Mouse (Mus musculus): ENCODE results near the gene Adh1. TPM values are rescaled to one million over a fixed set of nuclear protein-coding genes. Genes with fewer than 3 reads are reported as not detected.

The Adh1 gene
- total RNA-seq, 4 experiments from 2014 or later = 318 to 7,826 (median 4,098) TPM

DNA sequence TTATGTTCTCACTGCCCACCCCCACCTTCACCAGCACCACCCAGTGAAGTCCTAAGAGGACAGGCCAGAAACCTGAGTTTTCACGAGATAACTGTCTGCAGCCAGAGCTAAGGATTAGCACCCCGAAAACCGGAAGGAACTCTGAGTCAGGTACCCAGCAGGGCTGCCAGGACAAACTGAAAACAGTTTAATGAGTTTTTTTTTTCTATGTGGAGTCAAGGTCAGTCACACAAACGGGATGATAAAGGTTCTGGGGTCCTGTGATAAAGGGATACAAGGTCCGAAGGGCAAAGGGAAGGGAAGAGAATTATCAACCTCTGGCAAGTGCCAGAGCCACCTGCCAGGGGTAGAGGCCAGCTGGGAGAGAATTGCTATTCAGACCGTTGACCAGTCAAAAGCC, 19.4 kb upstream of the Adh1 start:
- no peak for DNase-seq

DNA sequence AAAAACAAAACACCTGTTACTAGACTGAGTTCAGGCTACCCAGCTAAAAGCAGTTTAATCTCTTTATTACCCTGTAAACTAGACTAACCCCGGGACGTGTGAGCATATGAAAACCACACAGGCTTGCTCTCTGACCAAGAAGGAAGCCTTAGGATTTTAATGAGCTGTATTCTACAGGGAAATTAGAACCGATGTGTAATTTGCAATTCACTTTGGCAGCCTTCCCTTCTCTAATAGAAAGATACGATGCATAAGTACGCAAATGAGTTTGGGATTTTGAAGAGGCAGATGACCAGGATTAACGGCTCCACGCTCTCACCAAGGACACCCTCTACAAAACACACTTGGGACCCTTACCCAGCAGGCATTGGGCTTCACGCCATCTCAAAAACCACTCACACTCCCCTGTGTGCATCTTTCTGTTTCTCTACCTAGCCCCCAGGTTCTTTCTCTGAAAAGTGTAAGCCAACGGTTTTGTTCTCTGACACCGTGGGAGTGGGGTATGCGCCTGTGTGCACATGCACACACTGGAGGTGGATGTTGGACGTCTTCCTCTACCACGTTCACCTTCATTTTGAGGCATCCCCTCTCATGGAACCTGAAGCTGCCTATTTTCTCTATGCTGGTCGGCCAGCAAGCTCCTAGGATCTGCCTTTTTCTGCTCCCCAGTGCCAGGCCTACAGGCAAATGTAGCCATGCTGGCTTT, 18.6 kb upstream of the Adh1 start:
- DNase-seq = no peak

DNA sequence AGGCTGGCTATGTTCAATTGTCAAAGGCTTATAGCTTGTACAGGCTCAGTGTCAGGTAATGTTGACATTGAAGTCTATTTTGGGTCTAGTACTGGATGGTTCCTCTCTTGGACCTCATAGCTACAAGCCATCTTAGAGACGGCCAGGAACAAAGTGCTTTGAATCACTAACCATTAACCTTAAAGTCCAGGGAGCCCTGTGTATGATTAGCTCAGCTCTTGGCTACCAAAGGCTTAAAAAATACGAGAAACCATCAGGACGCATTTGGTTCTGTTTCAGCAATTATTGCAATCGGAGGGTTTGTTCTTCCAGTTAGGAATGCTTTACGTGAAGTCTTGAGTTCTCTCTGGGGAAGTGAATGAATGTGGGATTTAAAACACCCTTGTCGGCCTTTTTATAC, 17.9 kb upstream of the Adh1 start:
- DNase-seq = no peak

DNA sequence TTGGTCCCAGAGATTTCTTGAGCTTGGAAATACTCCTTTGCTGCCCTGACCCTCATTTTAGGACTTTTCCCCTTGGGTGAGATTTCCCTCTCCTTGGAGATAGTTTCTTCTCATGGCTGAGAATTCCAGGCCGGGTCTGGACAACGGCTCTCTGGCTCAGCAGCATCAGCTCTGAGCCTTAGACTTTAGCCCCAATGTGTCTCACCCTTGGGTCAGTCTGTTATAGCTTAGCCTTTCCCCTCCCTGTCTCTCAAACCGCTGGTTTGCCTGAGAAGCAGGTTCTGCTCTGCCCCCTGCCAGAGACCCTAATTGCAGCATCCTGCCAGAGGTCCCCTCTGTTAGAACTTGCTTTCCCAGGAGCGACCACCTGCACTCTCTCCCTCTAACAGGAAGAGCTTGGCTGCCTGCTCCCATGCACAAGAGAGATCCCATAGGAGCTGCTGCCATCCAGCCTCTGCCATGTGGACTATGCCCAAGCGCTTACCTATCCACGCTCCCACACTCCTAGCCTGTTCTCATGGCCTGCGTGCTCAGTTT, 16.4 kb upstream of the Adh1 start:
- no peak for DNase-seq

DNA sequence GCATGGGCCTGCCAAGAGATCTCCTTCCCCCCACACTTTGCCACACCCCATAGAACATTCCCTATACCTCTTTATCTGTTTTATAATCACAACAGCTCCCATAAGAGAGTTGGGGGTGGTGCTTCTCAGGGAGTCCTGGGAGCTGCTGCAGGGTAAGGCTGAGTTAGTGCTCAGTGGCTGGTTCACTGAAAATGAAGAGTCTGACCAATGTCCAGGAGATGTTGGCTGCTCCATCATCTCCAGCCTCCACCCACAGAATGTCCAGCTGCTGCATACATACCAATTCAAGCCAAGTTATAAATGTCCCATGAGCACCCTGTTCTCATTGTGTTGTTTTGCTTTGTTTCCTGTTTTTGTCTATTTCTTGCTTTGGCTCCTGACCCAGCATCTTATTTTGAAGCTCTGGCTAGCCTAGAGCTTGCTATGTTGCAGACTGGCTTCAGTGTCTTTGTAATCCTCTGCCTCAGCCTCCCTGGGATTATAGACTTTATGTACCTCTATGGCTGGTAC, 14.2 kb upstream of the Adh1 start:
- no peak for DNase-seq

DNA sequence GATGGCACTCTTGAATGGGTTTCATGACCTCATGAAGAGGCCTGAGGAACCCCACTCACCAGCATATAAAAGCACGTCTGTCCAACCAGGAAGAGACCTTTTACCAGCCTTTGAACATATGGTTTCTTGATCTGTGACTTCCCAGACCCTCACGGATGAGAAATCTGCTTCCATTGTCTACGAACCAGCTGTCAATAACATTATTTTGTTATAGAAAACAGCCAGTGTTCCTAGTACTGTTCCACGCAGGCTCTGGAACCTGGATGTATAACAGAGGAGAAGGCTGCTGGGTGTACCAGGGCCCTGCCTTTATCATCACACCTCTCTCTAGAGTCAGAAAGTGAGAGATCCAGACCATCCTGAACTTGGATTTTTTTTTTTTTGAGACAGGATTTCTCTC, 13.6 kb upstream of the Adh1 start:
- DNase-seq = no peak

DNA sequence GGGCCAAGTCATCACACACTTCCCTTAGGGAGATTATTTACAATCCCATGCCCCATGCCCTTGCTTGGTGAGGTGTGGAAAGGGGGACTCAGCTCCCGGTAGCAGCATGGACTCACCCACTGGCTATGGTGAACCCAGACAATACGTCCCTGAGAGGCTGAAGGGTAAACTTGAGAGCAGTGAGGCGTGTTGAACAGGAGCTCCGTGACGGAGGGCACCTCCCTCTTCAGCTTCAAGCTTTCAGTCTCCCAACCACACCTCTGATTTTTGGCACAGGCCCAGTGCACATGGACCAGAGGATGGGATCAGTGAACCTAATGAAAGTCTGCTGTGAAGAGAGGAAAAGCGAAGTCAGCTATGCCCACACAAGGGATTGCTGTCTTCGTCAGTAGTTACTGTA, 12.8 kb upstream of the Adh1 start:
- DNase-seq = no peak

DNA sequence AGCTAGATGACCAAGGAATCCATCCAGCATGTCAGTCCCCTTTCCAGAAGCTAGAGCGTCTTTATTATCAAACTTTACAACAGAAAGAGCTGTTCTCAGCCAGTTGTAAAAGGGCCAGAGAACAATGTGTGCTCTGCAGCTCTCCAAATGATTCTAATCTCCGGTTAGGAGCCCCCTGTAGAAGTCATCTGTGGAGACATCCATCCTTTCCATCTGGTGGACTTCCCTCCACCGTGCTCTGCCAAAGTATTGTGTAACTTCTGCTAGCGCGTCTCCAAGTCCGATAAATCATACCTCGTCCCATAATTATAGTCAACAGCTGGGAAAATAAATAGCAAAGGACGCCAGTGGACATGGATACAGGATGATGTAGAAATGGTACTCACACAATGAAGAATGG, 12.0 kb upstream of the Adh1 start:
- no peak for DNase-seq

DNA sequence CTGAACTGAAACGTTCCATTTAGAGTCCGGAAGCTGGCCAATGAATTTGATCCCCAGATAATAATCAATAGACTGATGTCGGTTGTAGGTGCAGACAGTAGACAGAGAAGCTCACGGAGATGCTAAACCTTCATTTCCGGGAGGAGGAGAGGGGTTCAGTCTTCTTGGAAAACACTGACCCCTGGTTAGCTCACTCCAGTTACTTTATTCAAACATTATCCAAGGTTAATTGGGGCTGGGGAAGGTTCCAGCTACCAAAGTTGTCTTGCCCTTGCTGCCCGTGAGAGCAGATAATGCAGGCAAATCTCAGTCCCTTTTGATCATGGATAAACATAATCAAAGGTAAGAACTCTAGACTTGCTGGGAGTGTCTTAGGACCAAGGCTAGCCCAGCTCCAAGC, 9.6 kb upstream of the Adh1 start:
- no peak for DNase-seq

DNA sequence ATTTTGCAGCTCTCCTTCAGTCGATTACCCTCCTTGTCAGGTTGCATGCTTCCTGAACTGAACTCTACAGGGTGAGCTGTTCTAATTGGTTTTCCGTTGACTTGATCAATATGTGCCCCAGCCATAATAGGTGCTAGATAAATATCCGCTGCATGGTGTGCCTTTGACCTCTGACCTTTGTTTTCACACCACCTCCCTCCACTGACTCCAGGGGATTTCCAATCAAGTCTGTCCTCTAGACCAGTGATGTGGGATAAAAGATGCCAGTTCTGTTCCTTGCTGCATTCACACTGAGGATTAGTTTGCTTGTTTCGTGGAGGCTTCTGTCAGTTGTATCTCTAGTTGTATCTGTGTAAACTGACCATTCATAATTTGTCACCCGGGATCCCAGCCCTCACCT, 6.6 kb upstream of the Adh1 start:
- no peak for DNase-seq

DNA sequence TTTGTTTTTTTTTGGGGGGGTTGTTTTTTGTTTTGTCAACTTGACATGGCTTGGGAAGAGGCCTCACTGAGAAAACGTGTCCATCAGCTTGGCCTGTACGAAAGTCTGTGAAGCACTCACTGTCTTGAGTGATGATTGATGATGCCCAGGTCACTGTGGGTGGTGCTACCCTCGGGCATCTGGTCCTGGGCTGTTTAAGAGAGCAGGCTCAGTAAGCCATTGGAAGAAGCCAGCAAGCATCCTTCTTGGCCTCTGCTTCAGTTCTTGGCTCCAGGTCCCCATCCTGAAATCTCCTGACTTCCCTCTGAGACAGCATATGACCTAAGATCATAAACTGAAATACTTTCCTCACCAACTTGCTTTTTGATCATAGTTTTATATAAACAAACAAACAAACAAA, 5.4 kb upstream of the Adh1 start:
- DNase-seq = no peak

DNA sequence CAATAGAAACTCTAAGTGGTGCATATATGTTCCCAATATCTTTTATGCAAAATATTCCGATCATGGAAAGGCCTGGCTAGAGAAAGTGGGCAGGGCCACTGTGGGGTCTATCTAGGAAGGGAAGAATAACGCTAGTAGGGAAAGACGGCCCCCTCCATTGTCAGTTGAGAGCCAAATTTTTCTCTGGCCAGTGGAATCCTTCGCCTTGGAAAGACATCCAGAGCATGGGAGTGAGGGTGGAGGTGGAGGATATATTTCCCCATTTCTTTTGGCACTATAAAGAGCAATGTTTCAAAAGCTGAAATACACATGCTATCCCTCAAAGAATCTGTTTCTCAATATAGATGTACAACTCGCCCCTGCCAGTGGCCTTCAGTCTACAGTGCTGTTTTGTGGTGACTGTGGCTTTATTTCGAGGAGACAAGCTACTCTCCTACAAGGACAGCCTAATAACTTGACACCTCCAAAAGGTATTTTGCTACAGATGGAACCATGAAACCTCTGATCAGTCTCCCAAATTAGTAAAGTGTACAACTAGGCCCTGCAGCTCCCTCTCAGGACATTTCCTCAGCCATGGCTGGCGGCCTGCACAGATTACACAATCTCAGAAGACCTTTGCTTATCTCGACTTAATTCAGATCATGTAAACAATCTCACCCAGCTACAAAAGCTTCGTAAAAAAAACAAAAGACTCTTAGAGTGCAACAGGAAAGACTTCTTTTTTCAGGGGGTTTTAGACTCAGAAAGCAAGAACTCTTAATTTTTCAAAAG, 4.8 kb upstream of the Adh1 start:
- no peak for DNase-seq

DNA sequence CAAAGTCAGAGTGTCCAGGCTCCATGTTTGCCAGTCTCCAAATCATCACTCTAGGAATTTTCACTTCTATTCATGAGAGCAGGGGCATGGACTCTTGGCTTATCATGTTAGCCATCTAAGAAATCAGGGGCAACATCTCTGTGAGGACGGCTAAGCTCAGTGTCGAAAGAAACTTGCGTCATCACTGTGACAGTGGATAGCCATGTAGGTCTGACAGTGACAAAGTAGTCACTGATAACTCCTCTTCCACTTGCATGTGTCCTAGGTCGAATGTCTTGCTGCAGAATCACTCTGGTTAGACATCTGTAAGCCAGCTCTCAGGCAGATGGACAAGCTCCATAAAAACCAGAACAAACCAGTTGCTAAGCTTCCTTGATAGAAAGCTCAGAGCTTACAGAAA, 1.8 kb downstream of the Adh1 start:
- peak; percentile 82 for DNase-seq

DNA sequence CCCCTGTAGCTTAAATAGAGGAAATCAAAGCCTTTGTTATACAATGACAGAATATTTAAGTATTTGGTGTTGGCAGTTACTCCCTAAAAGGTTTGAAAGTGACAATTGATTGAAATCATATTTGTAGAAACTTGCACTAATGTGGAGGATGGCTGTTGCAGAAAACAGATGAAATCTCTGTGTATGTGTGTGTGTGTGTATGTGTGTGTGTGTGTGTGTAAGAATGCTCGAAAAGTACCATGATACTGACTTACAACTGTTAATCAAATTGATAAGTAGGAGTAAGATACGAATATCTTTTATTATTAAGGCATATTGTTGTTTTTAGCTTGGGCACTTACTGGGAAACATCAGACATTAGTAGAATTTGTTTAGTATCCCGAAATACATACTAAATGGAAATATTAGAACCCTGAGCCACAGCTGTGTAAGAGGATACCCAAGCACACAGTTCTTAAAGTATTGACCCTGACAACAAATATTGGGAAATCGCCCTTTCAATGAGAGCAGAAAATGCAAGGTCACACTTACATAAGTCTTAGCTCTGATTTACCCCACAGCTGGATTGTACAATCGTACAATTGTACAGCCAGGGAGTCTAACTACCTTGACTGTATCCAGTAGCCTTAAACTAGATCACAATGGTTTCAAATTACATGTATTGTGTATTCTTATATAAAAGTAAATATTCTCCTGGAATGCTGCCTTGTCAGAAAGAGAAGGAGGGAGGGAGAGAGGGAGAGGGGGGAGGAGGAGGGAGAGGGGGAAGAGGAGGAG, 2.6 kb downstream of the Adh1 start:
- DNase-seq = no peak

DNA sequence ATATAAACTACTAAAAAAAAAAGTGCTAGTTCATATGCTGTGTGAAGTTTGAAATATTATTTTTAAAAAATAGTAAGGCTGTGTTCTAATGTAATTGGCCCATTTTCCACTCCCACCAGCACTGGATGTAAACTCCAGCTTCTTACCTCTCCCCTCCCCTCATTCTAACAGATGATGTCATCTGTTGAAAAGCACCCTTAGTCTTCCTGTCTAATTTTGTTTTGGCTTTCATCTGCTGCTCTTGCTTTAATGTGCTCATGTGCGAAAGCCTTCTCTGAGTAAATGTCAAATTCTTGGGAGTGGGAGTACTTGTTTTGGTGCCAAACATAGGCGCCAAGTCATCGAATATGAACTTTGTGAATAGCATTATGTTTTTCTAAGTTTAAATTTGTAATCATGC, 3.9 kb downstream of the Adh1 start:
- DNase-seq = no peak

DNA sequence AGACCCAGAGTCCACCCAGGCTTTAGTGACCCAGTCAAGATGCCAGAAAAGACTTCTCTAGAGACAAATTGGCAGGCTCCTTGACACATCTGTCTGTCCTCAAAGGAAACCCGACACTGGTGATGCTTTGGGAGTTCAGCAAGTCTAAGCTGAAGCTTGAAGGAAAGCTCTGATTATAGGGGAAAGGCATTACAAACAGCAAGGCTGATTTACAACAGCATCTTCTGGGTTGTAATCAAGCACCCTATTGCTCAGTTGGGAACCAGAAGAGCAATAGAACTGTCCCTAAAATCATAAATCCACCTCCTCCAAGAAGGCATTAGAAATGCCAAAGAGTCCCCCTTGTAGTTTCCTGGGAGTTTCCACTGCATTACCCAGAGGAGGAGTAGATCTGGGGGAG, 9.7 kb downstream of the Adh1 start:
- no peak for DNase-seq

DNA sequence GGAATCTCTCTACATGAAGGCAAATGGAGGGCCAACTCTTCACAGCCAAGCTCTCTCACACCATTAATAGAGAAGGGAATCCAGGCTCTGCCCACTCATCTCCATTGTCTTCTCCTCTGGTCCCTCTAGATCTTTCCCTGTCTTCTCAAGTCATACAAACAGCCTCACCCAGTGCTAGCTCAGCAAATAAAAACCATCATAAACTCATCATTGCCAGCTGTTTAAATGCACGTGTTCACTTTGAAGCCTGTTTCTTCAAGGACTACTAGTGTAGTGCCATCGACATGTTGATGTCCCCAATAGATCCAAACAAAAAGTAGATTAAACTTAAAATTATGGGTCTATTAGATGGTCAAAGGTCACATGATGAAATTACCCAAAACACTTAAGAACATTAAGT, 10.5 kb downstream of the Adh1 start:
- DNase-seq = no peak

DNA sequence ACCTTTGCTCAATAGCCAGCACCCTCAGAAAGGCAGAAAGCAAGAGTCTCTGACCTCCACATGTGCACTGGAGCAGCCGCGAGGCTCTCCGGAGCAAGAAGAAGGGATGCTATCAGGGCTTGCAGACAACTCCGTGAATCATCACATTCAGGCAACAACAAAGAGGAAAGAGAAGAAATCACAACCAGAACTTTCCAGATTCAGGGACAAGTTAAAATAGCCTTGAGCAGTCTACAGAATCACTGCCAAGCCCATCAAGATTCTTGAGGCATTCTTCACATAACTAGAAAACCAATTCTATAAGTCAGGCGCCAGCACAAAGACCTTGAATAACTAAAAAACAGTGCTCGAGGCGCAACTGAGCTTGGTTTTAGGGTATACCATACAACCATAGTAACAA, 12.3 kb downstream of the Adh1 start:
- no peak for DNase-seq

DNA sequence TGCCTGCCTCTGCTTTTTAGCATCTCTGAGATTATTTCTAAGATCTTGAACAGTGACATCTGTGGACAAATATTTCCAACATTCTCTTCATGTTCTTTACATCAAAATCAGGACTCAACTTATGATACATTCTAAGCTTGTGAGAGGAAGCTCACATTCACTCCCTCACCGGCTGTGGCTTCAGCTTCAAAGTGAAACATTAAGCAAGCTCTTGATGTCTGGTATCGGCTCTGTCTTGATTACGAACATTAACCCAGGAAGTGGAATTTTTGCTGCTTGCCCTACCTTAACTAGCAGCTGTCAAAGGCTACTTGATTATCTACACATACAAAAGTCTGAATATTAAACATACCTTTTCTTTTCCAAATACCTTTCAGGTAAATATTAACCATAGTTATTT, 14.3 kb downstream of the Adh1 start:
- no peak for DNase-seq

DNA sequence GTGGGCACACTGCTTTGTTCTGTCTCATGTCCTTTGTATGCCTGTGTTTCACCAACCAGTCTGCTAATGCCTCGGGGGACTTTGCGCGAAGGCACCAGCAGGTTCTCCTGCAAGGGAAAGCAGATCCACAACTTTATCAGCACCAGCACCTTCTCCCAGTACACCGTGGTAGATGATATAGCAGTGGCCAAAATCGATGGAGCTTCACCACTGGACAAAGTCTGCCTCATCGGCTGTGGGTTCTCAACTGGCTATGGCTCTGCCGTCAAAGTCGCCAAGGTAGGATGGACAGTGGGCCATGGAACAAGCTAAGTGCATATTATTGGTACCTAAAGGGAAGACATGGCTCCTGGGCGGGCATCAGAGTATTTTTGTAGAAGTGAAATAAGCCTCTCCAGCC, 21.8 kb downstream of the Adh1 start:
- no peak for DNase-seq

DNA sequence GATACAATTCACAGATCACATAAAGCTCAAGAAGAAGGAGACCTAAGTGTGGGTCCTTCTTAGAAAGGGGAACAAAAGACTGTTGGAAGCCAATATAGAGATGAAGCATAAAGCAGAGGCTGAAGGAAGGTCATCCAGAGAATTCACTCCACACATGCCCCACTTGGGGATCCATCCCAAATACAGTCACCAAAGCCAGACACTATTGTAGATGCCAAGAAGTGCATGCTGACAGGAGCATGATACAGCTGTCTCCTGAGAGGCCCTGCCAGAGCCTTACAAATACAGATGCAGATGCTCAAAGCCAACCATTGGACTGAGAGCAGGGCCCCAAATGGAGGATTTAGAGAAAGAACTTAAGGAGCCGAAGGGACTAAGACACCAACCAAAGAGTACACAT, 23.0 kb downstream of the Adh1 start:
- DNase-seq = no peak

DNA sequence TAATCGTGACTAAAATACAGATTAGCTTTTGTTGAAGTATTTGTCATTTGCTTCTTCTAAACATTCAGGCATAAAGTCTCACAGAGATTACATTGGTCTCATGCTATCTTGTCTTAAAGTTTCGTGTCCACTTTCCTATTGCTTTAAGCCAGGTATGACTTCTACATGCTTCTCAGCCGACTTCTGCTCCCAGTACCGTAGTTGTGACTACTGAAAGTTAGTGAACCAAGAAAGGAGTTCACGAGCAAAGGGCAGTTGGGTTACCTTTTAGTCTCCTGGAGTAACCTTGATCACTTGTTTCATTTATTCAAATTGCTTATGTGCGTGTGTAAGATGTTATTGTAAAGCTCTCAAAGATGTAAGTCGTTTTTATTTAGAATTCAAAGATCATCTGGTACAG, 25.2 kb downstream of the Adh1 start:
- no peak for DNase-seq

DNA sequence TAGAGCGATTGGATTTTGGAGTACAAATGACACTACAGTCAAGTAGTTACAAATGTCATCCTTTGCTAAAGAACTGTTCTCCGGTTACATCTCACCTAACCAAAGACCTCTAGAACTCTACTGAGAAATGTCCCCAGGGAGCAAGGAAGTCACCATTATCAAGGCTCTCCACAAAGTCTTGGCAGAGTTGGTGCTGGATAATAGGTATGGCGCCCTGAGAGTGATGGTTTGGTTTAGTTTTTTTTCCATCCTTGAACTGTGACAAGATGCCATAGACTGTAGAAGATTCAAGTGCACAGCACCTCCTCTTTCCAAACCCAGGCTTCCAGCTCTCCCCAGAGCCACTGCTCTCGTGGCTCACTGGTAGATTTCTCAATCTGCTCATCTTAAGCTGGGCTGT, 26.9 kb downstream of the Adh1 start:
- DNase-seq = no peak
